Mouse (Mus musculus) c-Kit-positive CD71-positive TER-119-negative erythroid progenitor cells, embryonic 14.5 days (primary cell): ENCODE measurements around the gene Pemt.
"Not testable (repeated sequence)": the region's sequence is repeated elsewhere in the genome, so short reads cannot be mapped to it uniquely, and the experiment has no call there.

Source experiments
- DNase-seq: peaks from one replicate; pipeline ENCODE4 v3.0.0-alpha.2; 2013; ENCODE audit warnings: low read depth

Pemt gene

GRCm38 (mm10) chr11:59948401-59948767 lies 97.9 kb downstream of the Pemt start:
- no peak for DNase-seq

DNA sequence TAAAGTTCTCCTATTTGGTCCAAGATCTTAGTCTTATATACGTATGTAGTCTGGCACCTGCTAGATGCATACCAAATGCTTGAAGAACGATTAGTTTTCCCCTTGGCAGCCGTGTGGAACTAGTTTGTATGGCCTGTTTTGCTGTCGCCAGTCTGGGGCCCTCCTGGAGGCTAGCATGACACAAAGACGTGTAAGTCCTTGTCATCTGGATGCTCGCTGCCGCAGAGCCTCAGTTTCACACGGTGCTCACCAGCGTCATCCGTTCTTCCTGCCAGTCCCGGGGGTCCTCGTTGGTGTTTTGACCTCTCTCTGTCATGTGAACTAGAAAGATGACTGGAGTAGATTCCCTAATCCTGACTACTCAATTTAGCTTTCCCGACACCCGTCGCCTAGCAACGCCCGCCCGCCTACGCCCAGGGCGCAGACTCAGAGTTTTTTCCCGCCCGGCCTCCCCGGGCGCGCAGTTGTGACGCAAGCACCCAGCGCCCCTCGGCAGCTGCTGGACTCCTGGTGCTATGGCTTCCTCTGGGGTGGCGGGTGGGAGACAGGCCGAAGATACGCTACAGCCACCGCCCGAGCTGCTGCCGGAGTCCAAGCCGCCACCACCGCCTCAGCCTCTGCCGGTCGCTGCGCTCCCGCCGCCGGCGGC lies 98.4 kb downstream of the Pemt start, which contains the start of gene Med9:
Gene Med9 (plus strand): TSS at position 455 of the 649 bp plus-strand sequence.
- peak; percentile 89 for DNase-seq

GRCm38 (mm10) chr11:59944855-59945254 lies 101.4 kb downstream of the Pemt start:
- DNase-seq: not testable (repeated sequence)

- DNase-seq: no peak
These were observed 104.9 kb downstream of the Pemt start for GRCm38 (mm10) chr11:59941391-59941790.

DNA sequence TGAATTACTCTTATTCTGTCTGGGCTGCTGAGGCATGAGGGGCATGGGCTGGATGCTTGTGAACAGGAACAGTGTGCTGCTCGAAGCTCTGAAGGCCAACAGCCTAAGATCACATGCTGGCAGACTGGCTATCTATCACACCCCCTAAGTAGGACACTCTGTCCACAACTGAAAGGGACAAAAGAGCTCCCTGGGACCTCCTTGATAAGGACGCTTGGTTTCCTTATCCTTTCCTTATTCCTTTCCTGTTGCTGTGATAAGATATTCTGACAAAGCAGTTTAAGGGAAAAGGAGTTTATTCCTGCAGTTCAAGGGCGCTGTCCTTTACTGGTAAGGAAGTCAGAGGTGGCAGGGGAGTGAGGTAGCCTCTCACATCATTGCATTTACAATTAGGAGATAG lies 105.6 kb downstream of the Pemt start:
- DNase-seq: no peak

DNA sequence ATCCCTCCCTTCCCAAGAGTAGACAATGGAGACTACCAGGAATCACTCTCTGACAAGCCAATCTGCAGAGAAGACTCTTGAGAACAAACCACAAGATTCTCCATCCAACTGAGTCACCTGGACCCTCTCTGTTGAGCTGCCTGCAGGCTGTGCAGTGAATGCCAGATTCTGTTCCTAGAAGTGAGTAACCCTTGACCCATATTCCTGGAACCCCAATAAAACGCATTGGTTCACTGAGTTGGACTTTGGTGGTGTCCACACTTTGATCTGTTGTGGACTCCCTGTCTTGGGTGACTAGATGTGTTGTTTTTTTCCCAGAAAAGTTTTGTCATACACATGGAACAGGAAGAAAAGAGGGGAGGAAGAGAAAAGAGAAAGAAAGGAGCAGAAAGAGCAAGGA lies 106.5 kb downstream of the Pemt start:
- no peak for DNase-seq

GRCm38 (mm10) chr11:59937615-59938014 lies 108.7 kb downstream of the Pemt start:
- no peak for DNase-seq

DNA sequence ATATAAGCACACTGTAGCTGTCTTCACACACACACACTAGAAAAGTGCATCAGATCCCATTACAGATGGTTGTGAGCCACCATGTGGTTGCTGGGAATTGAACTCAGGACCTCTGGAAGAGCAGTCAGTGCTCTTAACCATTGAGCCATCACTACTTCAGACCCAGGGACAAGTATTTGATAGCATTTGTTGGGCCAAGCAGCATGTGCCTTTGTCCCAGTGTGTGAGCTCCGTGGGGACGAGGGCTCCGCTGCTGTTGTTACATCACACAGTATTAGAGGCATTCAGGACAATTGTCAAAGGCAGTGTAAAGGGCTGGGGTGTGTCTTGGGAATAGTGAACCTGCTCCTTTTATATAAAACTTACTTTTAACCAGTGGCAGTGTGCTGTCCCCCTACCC lies 109.3 kb downstream of the Pemt start:
- DNase-seq: no peak

DNA sequence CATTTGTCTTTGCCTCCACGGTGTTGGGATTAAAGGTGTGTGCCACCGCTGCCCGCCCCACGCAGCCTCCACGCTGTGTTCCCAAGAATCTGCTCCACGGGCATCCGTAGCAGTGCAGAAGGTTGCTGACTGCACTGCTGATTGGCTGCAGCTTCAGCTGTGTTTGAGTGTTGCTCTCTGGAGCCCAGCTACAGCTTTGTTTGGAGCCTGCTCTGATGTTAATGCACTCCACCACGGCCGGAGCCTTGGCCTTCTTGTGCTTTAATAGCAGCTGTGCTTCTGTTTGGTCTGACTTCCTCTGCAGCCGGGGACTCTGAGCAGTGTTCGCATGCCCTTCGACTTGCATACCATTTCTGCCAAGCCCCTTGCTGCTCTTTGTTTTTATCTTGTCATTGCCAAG lies 112.3 kb downstream of the Pemt start:
- no peak for DNase-seq

DNA sequence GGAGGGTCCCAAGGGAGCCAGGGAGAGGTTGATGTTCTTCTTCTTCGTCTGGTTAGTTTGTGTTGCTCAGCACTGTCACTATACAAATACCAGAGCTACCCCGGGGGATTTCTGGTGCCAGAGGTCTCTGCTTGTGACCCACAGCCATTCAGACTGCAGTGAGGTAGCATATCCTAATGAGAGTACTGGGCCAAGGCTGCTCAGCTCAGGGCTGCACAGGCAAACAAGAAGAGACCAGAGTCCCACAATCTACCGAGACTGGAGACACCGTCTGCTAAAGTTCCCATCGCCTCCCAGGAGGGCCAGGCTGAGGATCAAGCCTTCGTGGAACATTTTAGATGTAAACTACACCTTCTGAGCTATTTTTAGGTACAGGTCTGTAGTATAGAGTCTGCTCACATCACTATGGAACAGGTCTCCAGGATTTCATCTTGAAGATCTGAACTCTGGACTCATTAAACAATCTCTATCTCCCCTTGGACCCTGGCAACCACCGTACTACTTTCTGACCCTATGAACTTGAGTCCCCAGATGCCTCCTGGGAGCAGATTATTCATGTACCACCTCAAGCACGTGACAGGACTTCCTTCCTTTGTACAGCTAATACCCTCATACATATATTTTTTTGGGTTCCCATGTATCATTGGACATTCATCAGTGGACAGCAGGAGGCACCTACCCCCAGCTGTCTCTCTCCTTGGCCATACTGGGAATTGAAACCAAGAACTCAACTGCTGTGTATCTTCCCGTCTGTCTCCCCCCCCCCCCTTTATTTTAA lies 113.5 kb downstream of the Pemt start:
- DNase-seq: no peak

GRCm38 (mm10) chr11:59930031-59930430 lies 116.3 kb downstream of the Pemt start:
- no peak for DNase-seq

DNA sequence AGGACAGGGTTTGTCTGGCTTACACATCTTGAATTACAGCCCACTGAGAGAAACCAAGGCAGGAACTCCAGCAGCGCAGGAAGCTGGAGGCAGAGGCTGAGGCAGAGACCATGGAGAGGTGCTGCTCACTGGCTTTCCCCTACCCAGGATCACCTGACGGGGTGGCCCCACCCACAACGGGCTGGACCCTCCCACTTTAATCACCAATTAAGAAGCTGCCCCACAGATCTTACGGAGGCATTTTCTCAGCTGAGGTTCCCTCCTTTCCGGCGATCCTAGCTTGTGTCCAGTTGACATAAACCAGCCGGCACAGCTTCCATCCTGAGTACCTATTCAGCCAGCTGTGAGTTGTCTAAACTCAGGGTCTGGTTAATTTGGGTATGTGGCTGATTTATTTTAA lies 125.0 kb downstream of the Pemt start:
- peak; percentile 72 for DNase-seq
